Mouse (Mus musculus) adrenal gland (tissue): ENCODE data around the gene Syne3.

Source experiments
- intact Hi-C: fragments of 180-260 bp; cut with DNase I; formaldehyde crosslinking; loops from one replicate; pipeline ENCODE4 v1.15.1; 2025

The Syne3 gene

DNA sequence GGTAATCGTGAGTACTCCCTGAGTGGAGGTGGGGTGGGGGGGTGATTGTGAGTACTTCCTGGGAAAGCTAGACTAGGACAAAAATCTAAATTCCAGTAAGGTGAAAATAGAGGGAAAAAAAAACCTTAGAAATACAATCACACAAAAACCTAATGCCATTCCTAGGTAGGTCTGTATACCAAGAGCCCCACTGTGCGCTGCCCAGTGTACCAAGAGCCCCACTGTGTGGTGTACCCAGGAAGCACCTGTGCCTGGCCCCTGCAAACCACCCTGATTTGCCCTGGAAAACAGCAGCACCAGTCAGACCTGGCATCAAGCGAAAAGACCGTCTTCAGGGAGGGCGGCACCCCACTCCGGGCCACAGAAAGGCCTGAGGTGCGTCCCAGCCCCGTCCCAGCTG lies 74.5 kb downstream of the Syne3 start:
- intact Hi-C loops: loop anchor here (5.0 to 10.0 kb wide), 3 partner anchors 93 to 220 kb away; no protein-coding TSS in a partner anchor

DNA sequence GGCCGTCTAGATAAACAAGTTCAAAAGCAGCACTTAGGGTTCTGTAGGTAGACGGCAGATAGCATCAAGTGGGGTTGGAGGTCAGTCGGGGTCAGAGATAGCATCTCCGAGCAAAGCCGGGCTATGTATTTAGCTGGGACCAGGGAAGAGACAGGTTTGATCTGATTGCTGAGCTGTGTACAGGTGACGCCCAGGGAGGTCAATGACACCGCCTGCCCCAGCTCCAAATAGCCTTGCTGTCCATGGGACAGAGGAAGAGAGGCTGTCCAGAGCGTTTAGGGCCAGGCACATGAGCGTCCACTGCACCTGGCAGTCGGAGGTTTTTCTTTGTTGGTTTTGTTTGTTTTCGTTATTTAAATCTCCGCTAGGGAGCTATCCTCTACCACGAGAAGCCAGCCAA lies 75.8 kb downstream of the Syne3 start:
- intact Hi-C loops: loop anchor here (10.0 kb wide), 1 partner anchor 219 kb away; no protein-coding TSS in a partner anchor

DNA sequence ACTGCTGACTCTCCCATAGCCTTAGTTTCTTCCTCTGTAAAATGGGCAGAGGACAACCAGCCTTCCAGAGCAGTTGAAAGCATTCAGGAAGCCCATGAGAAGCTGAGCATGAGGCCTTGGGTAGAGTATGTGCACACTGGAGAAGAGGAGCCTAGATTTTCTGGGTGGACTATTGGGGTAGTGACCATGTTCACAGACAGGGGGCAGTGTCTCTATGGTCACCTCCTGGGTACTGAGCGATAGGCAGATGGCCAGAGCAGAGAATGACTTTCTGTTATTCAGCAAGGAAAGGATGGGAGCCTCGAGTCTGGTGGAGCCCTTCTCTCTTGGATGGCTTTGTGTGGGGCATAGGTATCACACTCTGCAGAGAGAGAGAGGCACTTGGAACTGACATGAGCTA lies 76.4 kb downstream of the Syne3 start:
- intact Hi-C loops: loop anchor here (10.0 kb wide), 1 partner anchor 218 kb away; no protein-coding TSS in a partner anchor

DNA sequence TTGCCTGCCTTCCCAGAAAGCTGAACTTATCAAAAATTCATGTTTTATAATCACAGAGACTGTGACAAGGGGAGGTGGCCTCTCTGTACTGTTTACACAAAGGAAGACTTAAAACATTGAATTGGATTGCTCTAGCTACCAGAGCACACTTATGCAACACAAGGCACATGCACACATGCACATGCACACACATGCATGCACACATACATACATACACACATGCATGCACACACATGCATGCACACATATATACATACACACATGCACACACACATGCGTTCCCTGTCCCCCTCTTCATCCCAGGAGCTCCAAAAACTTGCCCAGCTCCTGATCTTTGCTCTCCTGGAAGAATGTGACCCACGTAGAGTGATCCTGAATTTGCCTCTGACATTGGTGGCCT lies 83.8 kb downstream of the Syne3 start:
- intact Hi-C loops: no loop called here

DNA sequence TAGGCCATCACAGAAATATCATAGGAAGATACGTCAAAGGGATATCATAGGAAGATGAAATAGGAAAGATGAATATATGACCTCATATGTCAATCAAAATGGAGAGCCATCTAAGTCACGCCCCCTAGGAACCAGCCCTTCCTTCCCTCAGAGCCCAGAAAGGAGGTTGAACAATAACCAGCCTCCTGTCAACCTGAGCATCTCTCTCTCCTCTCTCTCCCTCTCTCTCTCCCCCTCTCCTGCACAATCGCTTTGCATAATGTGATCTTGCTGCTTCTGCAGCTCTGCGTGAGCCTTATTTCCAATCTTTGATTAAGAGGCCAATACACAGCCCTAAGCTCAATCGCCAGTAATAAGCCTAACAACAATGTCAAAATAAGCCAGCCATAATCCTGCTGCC lies 84.6 kb downstream of the Syne3 start:
- intact Hi-C loops: no loop called here

DNA sequence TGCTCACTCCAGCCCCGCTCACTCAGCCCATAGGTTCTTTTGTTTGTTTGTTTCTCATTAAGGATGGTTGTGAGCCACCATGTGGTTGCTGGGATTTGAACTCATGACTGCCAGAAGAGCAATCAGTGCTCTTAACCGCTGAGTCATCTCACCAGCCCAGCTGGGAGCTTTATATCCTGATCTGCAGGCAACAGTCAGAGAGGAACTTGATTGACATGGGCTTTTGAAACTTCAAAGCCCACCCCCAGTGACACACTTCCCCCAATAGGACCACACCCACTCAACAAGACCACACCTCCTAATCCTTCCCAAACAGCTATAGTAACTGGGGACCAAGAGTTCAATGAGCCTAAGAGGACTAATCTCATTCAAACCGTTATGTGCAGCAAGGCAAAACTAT lies 85.1 kb downstream of the Syne3 start:
- intact Hi-C loops: no loop called here

DNA sequence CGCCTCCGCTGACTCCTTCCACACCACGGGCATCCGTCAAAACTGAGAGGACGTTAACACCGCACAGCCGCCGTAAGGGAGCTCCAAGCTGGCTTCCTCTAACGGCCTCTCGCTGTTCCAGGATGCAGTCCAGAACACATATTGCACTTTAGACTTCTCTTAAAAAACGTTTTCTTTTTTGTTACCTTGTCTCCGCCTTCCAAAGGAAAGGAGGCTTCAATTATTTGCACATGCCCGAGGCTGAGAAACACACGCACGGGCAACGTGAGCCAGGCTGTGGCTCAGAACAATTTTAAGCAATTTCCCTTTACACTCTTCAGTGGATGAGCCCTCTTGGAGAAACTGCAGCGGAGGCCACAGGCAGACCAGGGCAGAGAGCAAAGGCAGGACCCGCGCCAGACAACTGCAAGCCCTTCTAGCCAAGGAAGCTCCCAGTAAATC lies 85.6 kb downstream of the Syne3 start:
- intact Hi-C loops: no loop called here

DNA sequence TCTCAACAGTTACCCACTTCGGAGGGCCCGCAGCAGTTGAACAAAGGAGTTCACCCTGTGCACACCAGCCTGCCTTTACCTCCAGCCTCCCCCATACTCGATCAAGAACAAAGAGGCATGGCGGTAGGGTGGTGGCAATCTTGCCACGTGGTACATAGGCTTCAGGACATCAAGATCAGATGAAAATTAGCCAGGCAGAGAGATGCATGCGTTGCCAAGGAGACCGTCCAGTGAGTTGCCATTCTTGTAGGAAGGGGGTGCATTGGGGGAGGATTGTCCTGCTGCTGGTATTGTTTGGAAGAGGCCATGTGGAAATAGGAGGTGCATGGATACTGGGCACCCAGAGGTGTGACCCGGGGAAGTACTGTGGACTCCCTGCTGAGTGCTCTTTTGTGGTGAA lies 87.0 kb downstream of the Syne3 start:
- intact Hi-C loops: no loop called here

DNA sequence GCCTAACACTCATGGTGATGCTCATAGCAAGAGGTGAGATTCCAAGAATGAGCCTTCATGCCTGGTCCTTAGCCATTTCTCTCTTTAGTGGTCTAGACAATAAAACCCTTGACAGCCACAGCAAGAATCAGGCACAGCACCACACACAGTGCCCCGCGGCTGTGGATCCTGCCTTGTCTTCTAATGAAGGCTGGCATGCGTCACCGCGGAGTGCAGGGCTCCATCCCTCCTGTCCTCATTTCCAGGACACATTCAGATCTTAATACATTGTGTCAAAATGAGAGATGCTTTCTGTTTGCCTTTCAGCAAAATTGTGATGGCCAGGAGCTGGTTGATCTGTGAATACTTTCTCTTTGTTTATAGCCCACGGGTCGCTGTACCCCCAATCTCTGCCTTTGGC lies 88.5 kb downstream of the Syne3 start:
- intact Hi-C loops: no loop called here

DNA sequence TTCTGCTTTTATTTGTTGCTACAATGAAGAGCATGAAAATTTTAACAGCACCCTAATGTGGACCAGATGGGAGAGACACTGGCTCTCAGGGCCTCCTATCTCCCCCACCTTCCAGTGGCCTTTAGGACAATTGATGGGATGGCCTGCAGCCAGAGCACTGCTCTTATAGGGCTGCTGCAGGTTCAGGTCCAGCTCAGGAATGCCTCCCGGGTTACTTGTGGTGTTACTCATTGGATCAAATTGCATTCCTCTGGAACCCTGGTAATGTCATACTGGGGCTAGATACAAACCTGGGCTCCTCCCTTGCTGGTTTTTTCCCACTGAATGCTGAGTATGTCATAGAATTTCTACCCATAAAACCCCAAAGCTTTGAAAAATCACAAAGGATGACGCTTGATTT lies 90.4 kb downstream of the Syne3 start:
- intact Hi-C loops: no loop called here

DNA sequence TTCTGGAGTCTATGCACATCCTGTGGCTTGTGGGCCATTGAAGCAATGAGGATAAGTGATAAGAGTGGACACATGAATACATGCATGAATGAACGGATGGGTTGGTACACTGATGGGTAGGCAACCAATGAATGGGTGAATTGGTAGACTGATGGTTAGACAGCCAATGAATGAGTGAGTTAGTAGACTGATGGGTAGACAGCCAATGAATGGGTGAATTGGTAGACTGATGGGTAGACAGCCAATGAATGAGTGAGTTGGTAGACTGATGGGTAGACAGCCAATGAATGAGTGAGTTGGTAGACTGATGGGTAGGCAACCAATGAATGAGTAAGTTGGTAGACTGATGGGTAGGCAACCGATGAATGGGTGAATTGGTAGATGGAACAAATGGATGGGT lies 91.7 kb downstream of the Syne3 start:
- intact Hi-C loops: no loop called here

DNA sequence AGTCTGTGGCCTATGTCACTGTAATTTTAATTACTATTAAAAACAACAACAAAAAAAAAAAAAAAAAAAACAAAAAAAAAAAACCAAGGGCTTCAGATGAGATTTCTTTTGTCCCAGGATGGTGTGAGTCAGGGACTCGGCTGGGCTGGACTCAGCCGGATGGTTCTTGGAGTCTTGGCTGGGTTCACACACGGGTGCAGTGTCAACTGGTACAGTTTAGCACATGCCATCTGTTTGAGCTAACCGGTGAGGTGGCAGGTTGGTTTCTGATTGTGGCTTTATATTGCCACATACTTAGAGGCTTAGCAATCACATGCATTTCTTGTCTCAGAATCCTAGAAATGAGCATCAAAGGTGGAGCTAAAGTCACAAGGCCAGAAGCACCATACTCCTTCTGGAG lies 92.3 kb downstream of the Syne3 start:
- intact Hi-C loops: no loop called here

DNA sequence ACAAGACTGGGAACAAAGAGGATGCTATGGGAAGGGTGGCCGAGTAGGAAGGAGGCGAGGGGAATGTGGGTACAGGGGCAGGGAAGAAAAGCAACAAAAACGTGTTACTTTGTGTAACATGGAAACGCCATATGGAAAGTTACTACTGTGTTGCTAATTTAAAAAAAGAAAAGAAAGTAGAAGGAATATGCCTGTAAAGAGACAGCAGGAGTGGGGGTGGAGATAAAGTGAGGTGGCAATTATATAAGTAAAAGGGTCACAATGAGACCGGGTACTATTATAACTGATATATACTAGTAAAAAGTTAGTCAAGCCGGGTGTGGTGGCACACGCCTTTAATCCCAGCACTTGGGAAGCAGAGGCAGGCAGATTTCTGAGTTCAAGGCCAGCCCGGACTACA lies 92.8 kb downstream of the Syne3 start:
- intact Hi-C loops: no loop called here

DNA sequence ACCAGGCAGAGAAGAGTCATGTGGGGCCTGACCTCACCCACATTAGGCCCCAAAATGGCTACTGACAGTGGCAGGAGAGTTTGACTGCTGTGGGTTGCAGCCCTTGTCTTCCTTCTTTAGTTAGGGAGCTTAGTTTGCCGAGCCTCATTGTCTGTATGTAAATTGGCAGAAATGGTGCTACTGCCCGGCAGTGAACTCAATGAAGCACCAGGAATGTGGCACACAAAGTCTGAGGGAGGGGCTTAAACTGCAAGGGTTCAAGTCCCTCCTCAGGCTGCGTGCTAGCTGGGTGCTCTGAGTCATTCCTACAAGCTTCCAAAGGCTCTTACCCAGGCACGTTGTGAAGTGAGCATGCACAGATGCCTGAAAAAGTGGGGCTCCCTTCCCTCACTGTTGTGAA lies 93.9 kb downstream of the Syne3 start:
- intact Hi-C loops: no loop called here

DNA sequence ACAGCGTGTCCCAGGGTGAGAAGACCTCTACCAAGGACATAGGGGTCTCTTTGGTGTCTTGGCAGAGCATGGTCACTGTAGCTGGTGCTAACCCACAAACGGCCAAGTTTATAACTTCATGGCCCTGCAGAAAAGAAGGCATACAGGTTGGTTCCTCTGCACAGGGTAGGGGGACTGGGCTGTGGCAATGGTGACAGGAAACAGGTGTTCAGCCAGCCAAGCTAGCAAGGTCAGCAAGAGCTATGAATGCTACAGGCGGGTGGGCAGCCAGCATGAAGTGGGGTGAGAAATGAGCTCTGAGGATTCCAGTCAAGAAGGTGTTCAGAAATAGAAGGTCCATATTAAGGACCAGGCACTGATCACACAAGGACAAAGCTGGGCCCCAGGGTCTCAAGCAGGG lies 96.6 kb downstream of the Syne3 start:
- intact Hi-C loops: no loop called here

DNA sequence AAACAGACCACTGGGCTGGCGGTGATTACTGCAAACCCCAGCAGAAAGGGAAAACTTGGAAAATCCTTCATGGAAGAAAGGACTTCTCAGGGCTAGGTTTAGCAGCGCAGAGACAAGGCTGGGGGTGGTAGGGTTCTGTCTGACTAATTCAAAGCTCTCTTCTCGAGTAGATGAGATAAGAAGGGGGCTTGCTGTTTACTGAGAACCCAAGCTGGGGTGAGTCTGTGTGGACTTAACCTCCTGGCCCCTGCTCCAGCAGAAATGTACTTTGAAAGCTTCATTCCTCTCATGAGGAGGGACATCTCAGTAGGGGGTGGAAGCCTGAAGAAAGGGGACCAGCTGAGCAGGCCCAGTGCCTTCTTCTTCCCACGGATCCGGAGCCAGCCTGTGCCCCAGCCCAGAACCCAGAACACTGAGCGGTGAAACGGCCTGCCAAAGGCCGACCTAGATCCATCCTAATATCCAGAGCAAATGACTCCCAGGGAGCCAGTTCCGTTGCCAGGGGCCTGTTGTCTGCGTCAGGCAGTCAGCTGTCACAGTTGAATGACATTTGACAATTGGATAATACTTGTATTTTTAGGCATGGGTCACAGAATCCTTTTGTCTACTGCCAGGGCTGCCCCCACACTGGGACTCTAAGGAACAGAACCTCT lies 97.2 kb downstream of the Syne3 start:
- intact Hi-C loops: no loop called here

DNA sequence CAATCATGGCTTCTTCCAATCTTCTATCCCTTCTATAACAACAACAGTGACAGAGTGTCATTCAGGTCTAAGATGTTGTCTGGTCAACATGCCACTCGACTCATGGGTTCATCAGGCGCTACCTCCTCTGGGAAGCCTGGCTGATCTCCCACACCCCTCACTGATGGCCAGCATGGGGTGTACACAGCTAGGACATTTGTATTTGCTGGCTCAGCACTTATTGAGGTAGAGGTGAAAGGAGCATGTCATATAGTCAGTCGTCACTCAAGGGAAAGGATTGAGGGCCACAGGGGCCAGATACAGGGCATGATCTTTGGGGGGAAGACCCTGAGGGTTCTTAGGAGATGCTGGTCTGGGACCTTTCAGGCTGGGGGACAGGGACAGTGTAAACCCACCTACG lies 99.9 kb downstream of the Syne3 start:
- intact Hi-C loops: no loop called here

DNA sequence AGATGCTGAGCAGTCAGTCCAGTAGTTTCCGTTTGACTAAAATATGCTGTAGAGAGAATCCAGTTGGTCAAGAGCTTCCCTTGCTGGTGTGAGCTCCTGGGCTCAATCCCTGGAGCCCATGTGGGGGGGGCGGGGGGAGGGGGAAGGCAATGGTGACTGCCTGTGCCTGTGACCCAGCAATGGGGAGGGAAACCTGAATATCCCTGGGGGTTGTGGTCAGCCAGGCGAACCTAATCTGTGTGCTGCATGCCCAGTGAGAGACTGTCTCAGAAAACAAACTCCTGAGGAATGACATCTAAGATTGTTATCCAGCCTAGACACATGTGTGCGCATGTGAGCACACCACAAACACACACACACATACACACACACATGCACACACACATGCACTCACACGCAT lies 100.6 kb downstream of the Syne3 start:
- intact Hi-C loops: no loop called here

DNA sequence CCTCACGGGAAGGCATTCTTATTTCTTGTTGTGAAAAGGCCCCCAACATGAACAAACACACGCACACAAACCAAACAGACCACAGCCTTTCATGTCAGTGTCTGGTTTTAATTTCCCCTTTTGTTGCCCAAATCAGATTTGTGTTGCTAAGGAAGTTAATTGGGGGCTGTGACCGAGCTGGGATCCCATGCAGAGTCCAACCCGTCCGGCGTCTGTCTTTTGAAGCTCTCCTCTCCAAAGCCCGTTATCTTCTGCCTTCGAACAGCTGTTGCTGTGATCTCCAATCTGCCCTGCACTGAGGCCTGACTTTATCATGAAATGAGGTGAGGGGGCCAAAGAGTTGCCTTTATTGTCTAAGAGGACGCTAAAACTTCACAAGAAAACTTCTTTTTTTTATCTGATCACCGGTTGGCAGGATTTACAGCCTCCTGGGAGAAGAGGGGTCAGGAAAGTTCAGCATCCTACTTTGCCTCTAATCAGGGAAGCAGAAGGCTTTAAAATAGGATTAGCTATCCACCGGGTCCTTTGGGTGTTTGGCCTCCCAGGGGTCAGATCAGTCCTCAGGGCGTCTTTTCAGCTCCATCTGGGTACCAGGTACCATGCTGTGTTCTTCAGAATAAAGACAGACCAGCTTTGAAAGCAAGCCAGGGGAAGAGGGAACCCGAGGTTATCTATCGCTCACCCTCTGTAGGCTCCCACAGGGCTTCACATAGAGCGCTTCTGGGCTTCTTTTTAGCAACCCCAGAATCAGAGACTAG lies 101.4 kb downstream of the Syne3 start:
- intact Hi-C loops: no loop called here

DNA sequence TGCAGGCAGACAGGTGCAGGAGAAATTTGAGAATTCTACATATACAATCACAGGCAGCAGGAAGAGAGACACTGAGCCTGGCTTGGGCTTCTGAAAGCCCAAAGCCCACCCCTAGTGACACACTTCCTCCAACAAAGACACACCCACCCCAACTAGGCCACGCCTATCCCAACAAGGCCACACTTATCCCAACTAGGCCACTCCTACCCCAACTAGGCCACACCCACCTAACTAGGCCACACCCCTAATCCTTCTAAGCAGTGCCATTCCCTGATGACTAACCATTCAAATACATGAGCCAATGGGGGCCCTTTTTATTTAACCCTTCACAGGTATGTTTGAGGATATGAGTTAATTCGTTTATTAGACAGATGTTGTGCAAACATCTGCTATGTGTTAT lies 102.5 kb downstream of the Syne3 start:
- intact Hi-C loops: no loop called here

DNA sequence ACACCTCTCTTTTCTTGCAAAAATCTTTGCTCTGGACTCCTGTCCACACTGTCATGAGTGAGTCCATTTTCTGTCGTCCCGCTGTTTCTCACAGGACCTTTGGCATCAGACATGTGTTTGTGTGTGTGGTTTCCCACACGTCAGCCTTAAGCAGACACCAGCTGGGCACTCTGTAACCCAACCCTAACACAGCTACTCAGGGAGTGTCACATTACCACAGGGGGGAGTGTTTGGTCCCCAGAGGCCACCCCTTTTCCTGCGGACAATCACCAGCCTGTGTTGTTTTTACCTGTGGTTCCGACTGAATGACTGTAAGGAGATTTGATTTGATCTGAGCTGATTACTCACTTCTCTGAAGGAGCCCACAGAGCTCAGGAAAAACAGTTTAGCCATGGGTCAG lies 105.5 kb downstream of the Syne3 start:
- intact Hi-C loops: no loop called here

DNA sequence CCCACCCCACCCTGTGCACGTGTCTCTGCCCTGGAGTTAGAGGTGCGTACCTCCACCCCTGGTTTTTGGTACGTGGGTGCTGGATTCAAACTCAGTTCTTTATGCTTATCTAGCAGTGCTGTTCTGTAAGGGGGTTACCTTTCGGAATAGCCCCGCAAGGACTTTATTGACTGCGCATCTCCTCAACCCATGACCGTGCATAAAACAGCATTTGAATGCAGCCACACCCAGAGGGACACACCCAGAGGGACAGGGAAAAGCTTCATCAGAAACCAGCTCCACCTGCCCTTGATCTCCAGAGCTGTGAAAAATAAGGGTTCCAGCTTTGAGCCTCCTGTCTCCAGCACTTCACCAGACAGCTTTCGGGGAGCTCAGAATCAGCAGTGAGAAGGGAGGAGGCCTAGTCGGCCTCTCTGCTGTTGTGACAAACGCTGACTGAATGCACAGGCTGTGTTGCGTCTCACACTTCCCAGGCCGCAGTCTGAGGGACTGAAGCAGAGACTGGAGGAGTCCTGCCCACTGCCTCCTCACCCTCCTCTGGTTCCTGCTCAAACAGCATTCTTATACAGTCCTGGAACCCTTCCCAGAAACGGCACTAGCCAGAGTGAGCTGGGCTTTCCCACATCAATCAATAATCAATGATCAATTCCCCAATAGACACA lies 107.1 kb downstream of the Syne3 start:
- intact Hi-C loops: no loop called here

DNA sequence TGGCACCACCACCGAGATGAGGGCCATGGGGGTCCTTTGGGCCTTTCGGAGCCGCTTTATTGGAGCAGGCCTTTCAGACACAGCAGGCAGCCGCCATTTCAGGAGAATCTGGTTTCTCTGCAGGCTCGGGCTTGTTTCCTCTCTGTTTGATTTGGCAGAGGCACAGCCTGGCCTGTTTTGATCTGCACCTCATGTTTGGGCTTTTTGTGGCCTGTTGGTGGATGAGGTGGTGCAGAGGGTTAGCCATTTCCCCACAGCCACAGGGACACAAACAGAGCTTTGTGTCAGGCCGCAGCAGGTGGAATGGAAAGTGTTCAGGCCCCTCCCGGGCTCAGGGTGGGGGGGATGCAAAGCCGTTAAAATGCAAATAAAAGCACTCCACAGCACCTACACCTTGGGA lies 108.3 kb downstream of the Syne3 start:
- intact Hi-C loops: no loop called here
